Mouse (Mus musculus) mouse embryonic stem cell (cell line): ENCODE results near the gene Slc25a44.

Experiments
- in situ Hi-C, 2 experiments: fragments of 300-500 bp; cut with MboI; formaldehyde crosslinking; loops; 1 replicate in 1 of 2; 3 replicates in 1 of 2; pipeline ENCODE4 v1.14.3; 2019 to 2020; ENCODE audit warnings: low sequenced_read_pairs in 2 of 2, low pct_unique_long_range_greater_than_20kb in 1 of 2, mixed read lengths in 1 of 2; ENCODE audit not compliant: unreplicated experiment in 1 of 2

Gene Slc25a44

GRCm38 (mm10) chr3:88424605-88425329, at the start of gene Slc25a44:
Gene Slc25a44, minus strand, starts transcription at chr3:88425139.
- in situ Hi-C loops = no loop called here

- in situ Hi-C loops = no loop called here
These were observed 48.6 kb upstream of the Slc25a44 start for GRCm38 (mm10) chr3:88473571-88473970.

GRCm38 (mm10) chr3:88473020-88473419, 48.1 kb upstream of the Slc25a44 start:
- in situ Hi-C loops = no loop called here

- in situ Hi-C loops = no loop called here
These were observed 46.1 kb upstream of the Slc25a44 start for GRCm38 (mm10) chr3:88470943-88471479.

- in situ Hi-C loops = no loop called here
These were observed 44.5 kb upstream of the Slc25a44 start for GRCm38 (mm10) chr3:88469466-88469865.

GRCm38 (mm10) chr3:88467116-88467824, 42.3 kb upstream of the Slc25a44 start:
- in situ Hi-C loops = no loop called here

- in situ Hi-C loops = no loop called here
These were observed 40.2 kb upstream of the Slc25a44 start for GRCm38 (mm10) chr3:88465127-88465526.

- in situ Hi-C loops = loop anchor here in 1 of 2 experiments (5.0 kb wide), 1 partner anchor 57 kb away; no protein-coding TSS in a partner anchor
These were observed 39.5 kb upstream of the Slc25a44 start for GRCm38 (mm10) chr3:88464425-88464824.

- in situ Hi-C loops = loop anchor here in 1 of 2 experiments (5.0 kb wide), 1 partner anchor 54 kb away; no protein-coding TSS in a partner anchor
These were observed 36.2 kb upstream of the Slc25a44 start, which contains the start of gene Sema4a for GRCm38 (mm10) chr3:88460983-88461696. Gene Sema4a, minus strand, starts transcription at chr3:88461182.

GRCm38 (mm10) chr3:88460029-88460428, 35.1 kb upstream of the Slc25a44 start:
- in situ Hi-C loops = loop anchor here in 1 of 2 experiments (5.0 kb wide), 1 partner anchor 53 kb away; no protein-coding TSS in a partner anchor

- in situ Hi-C loops = no loop called here
These were observed 33.9 kb upstream of the Slc25a44 start for GRCm38 (mm10) chr3:88458778-88459219.

GRCm38 (mm10) chr3:88456746-88457532, 32.0 kb upstream of the Slc25a44 start:
- in situ Hi-C loops = no loop called here

- in situ Hi-C loops = no loop called here
These were observed 31.4 kb upstream of the Slc25a44 start for GRCm38 (mm10) chr3:88456313-88456712.

GRCm38 (mm10) chr3:88455588-88456264, 30.8 kb upstream of the Slc25a44 start:
- in situ Hi-C loops = no loop called here

- in situ Hi-C loops = no loop called here
These were observed 30.0 kb upstream of the Slc25a44 start for GRCm38 (mm10) chr3:88454762-88455587.

GRCm38 (mm10) chr3:88453986-88454385, 29.0 kb upstream of the Slc25a44 start:
- in situ Hi-C loops = no loop called here

GRCm38 (mm10) chr3:88453369-88453768, 28.4 kb upstream of the Slc25a44 start:
- in situ Hi-C loops = no loop called here
